Mouse (Mus musculus) cortical plate, adult 2 months (tissue): Measurements from ENCODE around the gene Myadml2. TPM values are rescaled to one million over a fixed set of nuclear protein-coding genes. Genes with fewer than 3 reads are reported as not detected.

Experiments used
- H3K27ac ChIP-seq: fragments of 200-500 bp; 2 replicates; pipeline ENCODE4 v1.5.1; 2012; ENCODE audit warnings: low read length, control low read depth, inconsistent platforms; ENCODE audit not compliant: insufficient read depth
- H3K4me1 ChIP-seq: fragments of 200-500 bp; 2 replicates; pipeline ENCODE4 v1.6.1; 2011; ENCODE audit warnings: low read length; ENCODE audit not compliant: control insufficient read depth, insufficient read depth
- H3K4me3 ChIP-seq: fragments of 200-500 bp; 2 replicates; pipeline ENCODE4 v1.5.1; 2011; ENCODE audit warnings: mild to moderate bottlenecking, low read length, control low read depth; ENCODE audit not compliant: insufficient read depth
- CTCF ChIP-seq: fragments of 200-500 bp; IDR thresholded peaks from 2 replicates; pipeline ENCODE4 v1.5.1; 2011; ENCODE audit warnings: mild to moderate bottlenecking, control low read depth, low read length; ENCODE audit not compliant: insufficient read depth; ENCODE audit errors: extremely low read depth
- POLR2A ChIP-seq: fragments of 200-500 bp; IDR thresholded peaks from 2 replicates; pipeline ENCODE4 v1.6.1; 2011; ENCODE audit warnings: mild to moderate bottlenecking, low read length, control low read depth; ENCODE audit not compliant: insufficient read depth; ENCODE audit errors: extremely low read depth
- polyA plus RNA-seq: library from polyadenylated mRNA; depleted of rRNA; stranded (reverse); fragments of >200 nt; gene quantifications from 2 replicates; pipeline ENCODE4 v1.2.3, GENCODE M21; 2012; rRNA removed

Myadml2 gene
- polyA plus RNA-seq, 1 experiment: 3.4 TPM

GRCm38 (mm10) chr11:120600716-120601115, 47.2 kb downstream of the Myadml2 start:
- H3K4me1 ChIP-seq: peaks cover 3% of the 10 kb centered on the region; the same call in 1 of the 2 replicates
- no peak for TF ChIP-seq CTCF
- TF ChIP-seq POLR2A: no peak
- no peak overlapping the region for H3K4me3 ChIP-seq
- H3K27ac ChIP-seq: no peak overlapping the region

- no peak overlapping the region for H3K27ac ChIP-seq
- H3K4me3 ChIP-seq: peak overlapping the region; percentile 57
- TF ChIP-seq POLR2A: no peak
- TF ChIP-seq CTCF: no peak
- peaks cover 3% of the 10 kb centered on the region; the same call in 1 of the 2 replicates for H3K4me1 ChIP-seq
Observed at GRCm38 (mm10) chr11:120598990-120599549, 48.9 kb downstream of the Myadml2 start.

DNA sequence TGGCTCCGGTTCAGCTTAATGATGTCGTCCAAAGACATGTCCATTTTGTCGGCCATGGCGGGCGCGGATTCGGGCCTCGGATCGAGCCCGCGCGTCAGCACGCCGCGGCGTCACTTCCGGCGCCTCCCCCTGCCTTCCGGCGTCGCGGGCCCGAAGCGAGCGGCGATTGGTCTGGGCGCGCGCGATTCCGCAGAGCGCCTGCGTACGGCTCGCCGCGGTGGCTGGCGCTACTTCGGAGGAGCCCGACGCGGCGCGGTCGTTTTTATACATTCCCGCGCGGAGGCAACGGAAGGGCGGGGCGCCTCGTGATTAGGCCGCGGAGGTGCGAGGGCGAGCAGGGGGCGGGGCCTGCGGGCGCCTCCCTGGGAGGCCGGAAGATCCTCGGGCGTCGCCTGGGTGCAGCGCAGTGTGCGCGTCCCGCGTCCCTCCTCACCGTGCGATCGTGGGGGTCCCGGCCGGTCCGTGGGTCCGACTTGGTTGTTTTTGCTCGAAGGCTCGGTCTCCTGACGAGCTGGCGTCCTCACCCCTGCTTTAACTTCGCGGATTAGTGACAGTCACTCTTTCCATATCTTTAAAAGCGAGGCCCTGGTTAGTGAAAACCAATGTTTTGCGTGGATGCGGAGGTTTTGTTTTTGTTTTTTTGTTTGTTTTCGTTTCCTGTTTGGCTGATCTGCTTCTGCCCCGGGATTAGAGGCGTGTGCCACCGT, 49.5 kb downstream of the Myadml2 start, which contains the start of the genes Alyref and Anapc11:
Gene Alyref (minus strand): TSS at position 83 of the 707 bp plus-strand sequence.
Gene Anapc11 (plus strand): TSS at position 139 of the 707 bp plus-strand sequence.
- TF ChIP-seq CTCF: no peak
- TF ChIP-seq POLR2A: peak; percentile 49; the same call in 1 of the 2 replicates
- no peak within 1 kb of the TSS for H3K27ac ChIP-seq
- H3K4me3 ChIP-seq: peak within 1 kb of the TSS; percentile 57
- peaks cover 3% of the 10 kb centered on the region; the same call in 1 of the 2 replicates for H3K4me1 ChIP-seq

- TF ChIP-seq CTCF (no peak), POLR2A (no peak)
- H3K27ac ChIP-seq: no peak overlapping the region
- peak overlapping the region; percentile 57 for H3K4me3 ChIP-seq
- peaks cover 3% of the 10 kb centered on the region; the same call in 1 of the 2 replicates for H3K4me1 ChIP-seq
Observed at GRCm38 (mm10) chr11:120597240-120598235, 50.4 kb downstream of the Myadml2 start.

Other genes with a start within 250 kb of the Myadml2 start
- 62.0 and 62.7 TPM in 2 replicates for gene Nploc4, start 210.4 kb downstream of the Myadml2 start, polyA plus RNA-seq
- gene Tspan10, start 205.5 kb downstream of the Myadml2 start, polyA plus RNA-seq: 0.15 TPM in 1 of 2 replicates, not detected in the other
- 0.59 and 0.81 TPM in 2 replicates for gene Pde6g, start 194.7 kb downstream of the Myadml2 start, polyA plus RNA-seq
- 15.0 and 17.4 TPM in 2 replicates for gene Oxld1, start 190.1 kb downstream of the Myadml2 start, polyA plus RNA-seq
- gene Ccdc137, start 190.0 kb downstream of the Myadml2 start, polyA plus RNA-seq: 27.6 and 28.5 TPM in 2 replicates
- 46.0 and 46.2 TPM in 2 replicates for gene Arl16, start 180.6 kb downstream of the Myadml2 start, polyA plus RNA-seq
- 96.3 and 96.6 TPM in 2 replicates for gene Mrpl12, start 163.5 kb downstream of the Myadml2 start, polyA plus RNA-seq
- 29.0 and 30.0 TPM in 2 replicates for gene Slc25a10, start 156.3 kb downstream of the Myadml2 start, polyA plus RNA-seq
- 0.13 TPM in 2 replicates for gene Gcgr, start 117.5 kb downstream of the Myadml2 start, polyA plus RNA-seq
- 158 and 160 TPM in 2 replicates for gene Mcrip1, start 98.4 kb downstream of the Myadml2 start, polyA plus RNA-seq
- gene Ppp1r27, start 97.0 kb downstream of the Myadml2 start, polyA plus RNA-seq: not detected in 2 replicates
- 88.9 and 91.2 TPM in 2 replicates for gene P4hb, start 74.9 kb downstream of the Myadml2 start, polyA plus RNA-seq
- 416 and 442 TPM in 2 replicates for gene Arhgdia, start 66.5 kb downstream of the Myadml2 start, polyA plus RNA-seq
- gene Alyref, start 49.8 kb downstream of the Myadml2 start, polyA plus RNA-seq: 42.1 and 46.9 TPM in 2 replicates
- 148 and 161 TPM in 2 replicates for gene Anapc11, start 49.7 kb downstream of the Myadml2 start, polyA plus RNA-seq
- gene Npb, start 39.7 kb downstream of the Myadml2 start, polyA plus RNA-seq: 0.58 and 1.1 TPM in 2 replicates
- 281 and 289 TPM in 2 replicates for gene Pcyt2, start 30.2 kb downstream of the Myadml2 start, polyA plus RNA-seq
- gene Sirt7, start 22.9 kb downstream of the Myadml2 start, polyA plus RNA-seq: 98.2 and 105 TPM in 2 replicates
- 83.7 and 83.9 TPM in 2 replicates for gene Mafg, start 14.6 kb downstream of the Myadml2 start, polyA plus RNA-seq
- gene Pycr1, start 4.4 kb downstream of the Myadml2 start, polyA plus RNA-seq: 2.2 and 3.6 TPM in 2 replicates
- gene Notum, start 13.0 kb upstream of the Myadml2 start, polyA plus RNA-seq: 6.8 and 7.1 TPM in 2 replicates
- gene Aspscr1, start 24.8 kb upstream of the Myadml2 start, polyA plus RNA-seq: 46.2 and 46.8 TPM in 2 replicates
- gene Cenpx, start 65.6 kb upstream of the Myadml2 start, polyA plus RNA-seq: 36.2 and 40.2 TPM in 2 replicates
- 114 and 137 TPM in 2 replicates for gene Lrrc45, start 65.8 kb upstream of the Myadml2 start, polyA plus RNA-seq
- 60.4 and 72.2 TPM in 2 replicates for gene Rac3, start 73.3 kb upstream of the Myadml2 start, polyA plus RNA-seq
- 20.5 and 21.3 TPM in 2 replicates for gene Dcxr, start 79.1 kb upstream of the Myadml2 start, polyA plus RNA-seq
- 4.6 and 4.9 TPM in 2 replicates for gene Cbr2, start 84.0 kb upstream of the Myadml2 start, polyA plus RNA-seq
- gene Hmga1b, start 114.6 kb upstream of the Myadml2 start, polyA plus RNA-seq: 1.4 and 2.8 TPM in 2 replicates
- 98.9 and 103 TPM in 2 replicates for gene Rfng, start 136.0 kb upstream of the Myadml2 start, polyA plus RNA-seq
- 223 and 224 TPM in 2 replicates for gene Gps1, start 136.1 kb upstream of the Myadml2 start, polyA plus RNA-seq
- 49.8 and 51.3 TPM in 2 replicates for gene Dus1l, start 148.2 kb upstream of the Myadml2 start, polyA plus RNA-seq
- 219 and 242 TPM in 2 replicates for gene Fasn, start 176.4 kb upstream of the Myadml2 start, polyA plus RNA-seq